14 mouse cellular contexts compared by ENCODE assay signal in the genomic region with DNA sequence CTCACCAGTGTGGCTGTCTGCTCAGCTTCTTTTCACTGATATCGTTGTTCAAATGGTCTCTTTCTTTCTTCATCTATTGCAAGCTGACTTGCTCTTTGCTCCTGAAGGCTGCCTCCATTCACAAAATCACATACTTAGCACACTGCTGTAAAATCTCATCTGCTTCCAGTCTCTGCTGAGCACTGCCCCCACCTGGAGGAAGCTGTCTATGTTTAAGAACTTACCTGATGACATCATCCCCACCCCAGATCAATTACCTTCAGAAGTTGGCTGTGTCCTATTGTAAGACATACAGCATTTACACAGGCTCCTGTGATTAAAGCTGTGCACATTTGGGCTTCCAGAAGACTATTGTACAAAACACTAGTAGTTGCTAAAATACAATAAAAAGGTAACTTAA. TPM values are rescaled to one million over a fixed set of nuclear protein-coding genes. Genes with fewer than 3 reads are reported as not detected.
"Had no signal": no experiment of that assay in that cellular context is flagged by ENCODE, and none has a peak within 500 bp of the region (broad histone marks: within the 10 kb centered on the region; RNA-seq: fewer than 3 reads in every experiment).

No protein-coding gene starts in this region.

- H3K27me3 ChIP-seq: kidney, embryonic 15.5 days; limb, embryonic 15.5 days; liver, embryonic 12.5 days; lung, embryonic 15.5 days; megakaryocyte, embryonic 14.5 days had no signal

- H3K9ac ChIP-seq: kidney, embryonic 15.5 days; limb, embryonic 15.5 days; liver, embryonic 12.5 days; lung, embryonic 15.5 days had no signal

- H3K9me3 ChIP-seq: kidney, embryonic 15.5 days; limb, embryonic 15.5 days; liver, embryonic 12.5 days; lung, embryonic 15.5 days; megakaryocyte, embryonic 14.5 days had no signal

- DNase-seq: kidney, adult 11 months; layer of hippocampus, adult 9-11 months; layer of hippocampus, postnatal 36 days; lung, postnatal 14 days; right cerebral cortex, postnatal 25 days; thymus, adult 18-20 months had no signal

- H3K27ac ChIP-seq: kidney, embryonic 15.5 days; limb, embryonic 15.5 days; liver, embryonic 12.5 days; lung, embryonic 15.5 days; macrophage had no signal

- H3K4me3 ChIP-seq: kidney, embryonic 15.5 days; limb, embryonic 15.5 days; liver, embryonic 12.5 days; lung, embryonic 15.5 days; megakaryocyte, embryonic 14.5 days had no signal

- ATAC-seq: liver, embryonic 12.5 days; midbrain, embryonic 16.5 days had no signal

- H3K4me2 ChIP-seq: kidney, embryonic 15.5 days; limb, embryonic 15.5 days; liver, embryonic 12.5 days; lung, embryonic 15.5 days; midbrain, embryonic 11.5 days had no signal

- H3K4me1 ChIP-seq: kidney, embryonic 15.5 days; limb, embryonic 15.5 days; liver, embryonic 12.5 days; megakaryocyte, embryonic 14.5 days had no signal

- H3K36me3 ChIP-seq: kidney, embryonic 15.5 days; limb, embryonic 15.5 days; liver, embryonic 12.5 days; lung, embryonic 15.5 days had no signal

RNA-seq across cellular contexts. Expression of a gene that starts 13.5 kb away (rescaled TPM):
- polyA plus RNA-seq: macrophage had no signal
